Comparison of ENCODE assay signal across 8 mouse cellular contexts in the genomic region with DNA sequence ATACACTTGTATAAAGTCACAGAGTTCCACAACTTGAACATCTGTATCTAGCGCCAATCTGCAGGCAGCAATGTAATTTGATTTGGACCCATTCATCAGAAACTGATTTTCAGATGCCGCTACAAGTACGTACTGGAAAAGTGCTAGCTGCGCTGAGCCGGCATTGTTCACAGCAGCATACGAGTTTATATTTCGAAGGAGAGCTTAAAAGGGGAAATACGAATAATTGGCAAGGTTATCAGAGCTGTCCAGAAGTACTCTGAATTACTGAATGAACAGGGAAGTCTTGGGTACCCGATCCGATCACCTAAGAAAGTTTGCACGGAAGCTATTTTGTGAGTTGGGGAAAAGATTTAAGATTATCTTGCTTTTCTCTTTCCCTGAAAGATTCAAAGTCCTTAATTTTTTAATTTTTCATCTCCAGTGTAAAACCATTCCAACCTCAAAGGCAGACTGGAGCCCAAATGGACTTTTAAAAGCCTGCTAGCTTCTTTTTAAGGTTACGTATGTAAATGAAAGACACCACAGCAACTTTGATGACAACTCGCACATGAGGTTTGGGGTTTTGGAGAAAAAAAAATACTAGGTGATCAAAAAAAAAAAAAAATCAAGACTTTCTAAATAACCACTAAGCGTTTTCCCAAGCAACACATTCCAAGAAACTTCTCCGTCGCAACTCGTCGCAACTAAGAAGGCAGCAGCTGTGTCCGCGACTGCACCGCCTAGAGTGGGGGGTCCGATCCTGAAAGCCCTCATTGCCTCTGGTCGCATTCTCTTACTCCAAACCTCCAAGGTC. TPM values are rescaled to one million over a fixed set of nuclear protein-coding genes. Genes with fewer than 3 reads are reported as not detected.
DNase-seq lines count a peak whose midpoint lies in the region; ATAC-seq and TF ChIP-seq lines count a peak whose summit lies in the region.

No protein-coding gene starts in this region.

- no peaks in the 10 kb centered on the region for H3K27me3 ChIP-seq in heart, adult 2 months (ENCODE audit: control insufficient read depth, insufficient read depth, low read length)
- H3K27me3 ChIP-seq in forebrain, postnatal 0 days (ENCODE audit: insufficient read depth, low read length), result 0 out of 2 replicates have a peak, but pooled peaks cover 2% of the 10 kb centered on the region
- peaks cover 3% of the 10 kb centered on the region; the same call in 1 of the 2 replicates for H3K27me3 ChIP-seq in liver, embryonic 16.5 days (ENCODE audit: control insufficient read depth, insufficient read depth, low read depth, low read length)

- H3K9ac ChIP-seq in heart, adult 2 months (ENCODE audit: low read depth, low read length), result peak overlapping the region; percentile 69
- H3K9ac ChIP-seq in ES-E14 (ENCODE audit: insufficient read depth, low read depth, low read length, poor library complexity, severe bottlenecking), result peak overlapping the region; percentile 99
- H3K9ac ChIP-seq in forebrain, postnatal 0 days, result peak overlapping the region; percentile 89
- peak overlapping the region; percentile 96 for H3K9ac ChIP-seq in liver, embryonic 16.5 days (ENCODE audit: low read depth, low read length)

- H3K9me3 ChIP-seq in ES-E14 (ENCODE audit: control insufficient read depth, insufficient read depth, low read depth, low read length), result no peaks in the 10 kb centered on the region
- H3K9me3 ChIP-seq in forebrain, postnatal 0 days (ENCODE audit: low read length), result no peaks in the 10 kb centered on the region
- H3K9me3 ChIP-seq in liver, embryonic 16.5 days (replicated peaks; ENCODE audit: control insufficient read depth, low read length), result no peaks in the 10 kb centered on the region

- H3K79me2 ChIP-seq in heart, adult 2 months (replicated peaks; ENCODE audit: control insufficient read depth, insufficient read depth, low read length), result peaks cover 3% of the 10 kb centered on the region; the same call in 1 of the 2 replicates

- in situ Hi-C loops in ES-E14 (cut with MboI; ENCODE audit: low sequenced_read_pairs in 2 of 2, unreplicated experiment in 2 of 2), result no loop called here

- no peak for ATAC-seq in forebrain, postnatal 0 days
- no peak for ATAC-seq in liver, embryonic 16.5 days (ENCODE audit: low read depth)

- intact Hi-C loops in heart, adult 2 months (cut with DNase I), result loop anchor here (5.0 to 10.0 kb wide), 7 partner anchors 55 to 1042 kb away; a partner anchor contains a TSS
- intact Hi-C loops in left cerebral cortex, postnatal 14 days (cut with DNase I), result loop anchor here (5.0 kb wide), 1 partner anchor 135 kb away; a partner anchor contains a TSS

- H3K4me1 ChIP-seq in heart, adult 2 months (ENCODE audit: control insufficient read depth, insufficient read depth, low read length), result peaks cover 11% of the 10 kb centered on the region
- H3K4me1 ChIP-seq in ES-E14 (ENCODE audit: control insufficient read depth in 2 of 2, insufficient read depth in 2 of 2, low read length in 2 of 2, poor library complexity in 1 of 2), result peaks cover 3 to 7% of the 10 kb centered on the region in 2 experiments; a peak in 2 of 4 replicates
- peaks cover 20% of the 10 kb centered on the region; the same call in 1 of the 2 replicates for H3K4me1 ChIP-seq in forebrain, postnatal 0 days (ENCODE audit: insufficient read depth)
- H3K4me1 ChIP-seq in liver, embryonic 16.5 days (ENCODE audit: control insufficient read depth, low read depth, low read length), result peaks cover 18% of the 10 kb centered on the region

- H3K36me3 ChIP-seq in heart, adult 2 months (ENCODE audit: control insufficient read depth, insufficient read depth, low read length), result peaks cover 13% of the 10 kb centered on the region
- H3K36me3 ChIP-seq in ES-E14 (ENCODE audit: control insufficient read depth, insufficient read depth, low read length, poor library complexity, severe bottlenecking), result no peaks in the 10 kb centered on the region
- H3K36me3 ChIP-seq in forebrain, postnatal 0 days (ENCODE audit: insufficient read depth), result no peaks in the 10 kb centered on the region
- no peaks in the 10 kb centered on the region; the same call in 1 of the 2 replicates for H3K36me3 ChIP-seq in liver, embryonic 16.5 days (ENCODE audit: control insufficient read depth, insufficient read depth)

- TF ChIP-seq EP300 in heart, adult 2 months (IDR thresholded peaks at IDR 0.05; ENCODE audit: insufficient read depth, low read depth, low read length), result no peak

- peak overlapping the region; percentile 71 for H3K4me3 ChIP-seq in heart, adult 2 months
- peak overlapping the region; percentile 95 to 98 for H3K4me3 ChIP-seq in ES-E14 (ENCODE audit: insufficient read depth in 1 of 2, low read depth in 1 of 2, low read length in 2 of 2, poor library complexity in 1 of 2, severe bottlenecking in 1 of 2)
- peak overlapping the region; percentile 77 for H3K4me3 ChIP-seq in forebrain, postnatal 0 days (ENCODE audit: low read depth, low read length)
- peak overlapping the region; percentile 91 for H3K4me3 ChIP-seq in liver, embryonic 16.5 days (ENCODE audit: low read depth, low read length)

- TF ChIP-seq CTCF in heart, adult 2 months (IDR thresholded peaks at IDR 0.05), result no peak
- no peak for TF ChIP-seq CTCF in forebrain, postnatal 0 days (IDR thresholded peaks at IDR 0.05; ENCODE audit: low read depth)

- peak overlapping the region; percentile 81 for H3K4me2 ChIP-seq in forebrain, postnatal 0 days (ENCODE audit: low read depth)
- H3K4me2 ChIP-seq in liver, embryonic 16.5 days (ENCODE audit: low read depth, low read length), result peak overlapping the region; percentile 92

- 2% methylated on average over 23 of the region's 23 CpGs for WGBS in heart, adult 2 months
- WGBS in forebrain, postnatal 0 days, result 2% methylated on average over 23 of the region's 23 CpGs
- WGBS in liver, embryonic 16.5 days (ENCODE audit: insufficient replicate concordance), result 7% methylated on average over 23 of the region's 23 CpGs

- peak overlapping the region; percentile 70 for H3K27ac ChIP-seq in heart, adult 2 months
- H3K27ac ChIP-seq in ES-E14 (ENCODE audit: insufficient read depth, low read depth, low read length, poor library complexity, severe bottlenecking), result no peak overlapping the region
- H3K27ac ChIP-seq in forebrain, postnatal 0 days (ENCODE audit: low read depth, low read length), result peak overlapping the region; percentile 100; the same call in 1 of the 2 replicates
- no peak overlapping the region for H3K27ac ChIP-seq in liver, embryonic 16.5 days (ENCODE audit: low read length)

- no peak for TF ChIP-seq POLR2A in heart, adult 2 months (IDR thresholded peaks at IDR 0.05; ENCODE audit: insufficient read depth, low read depth, low read length)

- DNase-seq in heart, adult 2 months, result no peak
- no peak for DNase-seq in heart, adult 18-20 months
- no peak for DNase-seq in ES-E14 (ENCODE audit: low read depth, low spot score)
- DNase-seq in forebrain, postnatal 0 days, result no peak
- DNase-seq in layer of hippocampus, adult 11-12 months (ENCODE audit: low spot score), result no peak
- no peak for DNase-seq in left cerebral cortex, postnatal 14 days (ENCODE audit: low spot score in 2 of 2)
- no peak for DNase-seq in adrenal gland, postnatal 14 days

TF ChIP-seq in ES-E14, 5 proteins besides CTCF, POLR2A, EP300 and RAD21:
- no peak for TF ChIP-seq CHD2 (IDR thresholded peaks at IDR 0.05; ENCODE audit: low read depth, low read length)
- TF ChIP-seq MAFK (IDR thresholded peaks at IDR 0.05; ENCODE audit: insufficient read depth, low read depth, low read length), result no peak
- no peak for TF ChIP-seq ZNF384 (IDR thresholded peaks at IDR 0.05; ENCODE audit: low read depth, low read length)
- TF ChIP-seq HCFC1 (IDR thresholded peaks at IDR 0.05; ENCODE audit: borderline replicate concordance, insufficient read depth, low read length), result no peak
- no peak for TF ChIP-seq ZC3H11A (IDR thresholded peaks at IDR 0.05; ENCODE audit: borderline replicate concordance, low read depth, low read length)

RNA-seq across cellular contexts. Expression of a gene that starts 1.4 kb away (rescaled TPM):
- 10 to 100 TPM; 34.8 to 39.5 TPM for total RNA-seq in heart, adult 2 months (2021)
- polyA plus RNA-seq in heart, adult 2 months (2012; rRNA removed), result 15.1 and 17.2 TPM in 2 replicates
- 10 to 100 TPM; 39.3 to 40.0 TPM for total RNA-seq in heart, adult 18-20 months (2021)
- 25.3 and 26.8 TPM in 2 replicates for total RNA-seq in ES-E14 (2012; rRNA removed)
- total RNA-seq in forebrain, postnatal 0 days (2014; rRNA removed), result 42.5 and 59.6 TPM in 2 replicates
- polyA plus RNA-seq in forebrain, postnatal 0 days (2015; fragmentation: Nextera tagmentation; extraction: Ambion mirVana), result 18.5 and 31.4 TPM in 2 replicates
- 8.0 and 8.7 TPM in 2 replicates for polyA plus RNA-seq in liver, embryonic 16.5 days (2015; fragmentation: Nextera tagmentation; extraction: Ambion mirVana)
- total RNA-seq in left cerebral cortex, postnatal 14 days (2021), result 10 to 100 TPM; 79.0 to 86.1 TPM
- total RNA-seq in adrenal gland, postnatal 14 days (2021), result 65.5 and 68.0 TPM in 2 replicates

Comparison
In these comparisons a context has a peak if more than half of its experiments do, and no peak if none do; other contexts are left out.
1. H3K27ac ChIP-seq: peak in heart, adult 2 months (single experiment) and forebrain, postnatal 0 days (single experiment); none in ES-E14 (single experiment) and liver, embryonic 16.5 days (single experiment).
2. Peak in every context shown above with its lines, with median percentiles within 50 percentile points of each other: H3K4me3 ChIP-seq and H3K9ac ChIP-seq.